Mouse (Mus musculus) ovary, postnatal 36 days (tissue): ENCODE results near the gene Prdm16.

ENCODE experiments used
- DNase-seq: peaks from one replicate; pipeline ENCODE4 v3.0.0; 2022; ENCODE audit warnings: low spot score, mixed read lengths

The Prdm16 gene

GRCm38 (mm10) chr4:154269520-154269919, 367.2 kb downstream of the Prdm16 start:
- no peak for DNase-seq

DNA sequence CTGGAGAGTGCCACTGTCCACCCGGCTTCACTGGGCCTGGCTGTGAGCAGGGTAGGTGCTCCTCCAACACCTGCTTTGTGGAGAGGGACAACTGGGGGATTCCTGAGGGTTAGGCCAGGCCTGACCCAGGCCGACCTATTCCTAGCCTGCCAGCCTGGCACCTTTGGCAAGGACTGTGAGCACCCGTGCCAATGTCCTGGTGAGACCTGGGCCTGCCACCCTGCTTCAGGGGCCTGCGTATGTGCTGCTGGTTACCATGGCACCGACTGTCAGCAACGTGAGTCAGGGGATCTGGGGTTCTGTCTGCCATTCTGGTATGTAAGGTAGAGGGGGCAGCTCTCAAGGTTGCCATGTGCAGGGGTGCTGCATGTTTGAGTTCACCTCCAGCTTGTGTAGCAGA, 369.2 kb downstream of the Prdm16 start:
- no peak for DNase-seq
